ENCODE assay signal across 20 mouse cellular contexts in the genomic region with DNA sequence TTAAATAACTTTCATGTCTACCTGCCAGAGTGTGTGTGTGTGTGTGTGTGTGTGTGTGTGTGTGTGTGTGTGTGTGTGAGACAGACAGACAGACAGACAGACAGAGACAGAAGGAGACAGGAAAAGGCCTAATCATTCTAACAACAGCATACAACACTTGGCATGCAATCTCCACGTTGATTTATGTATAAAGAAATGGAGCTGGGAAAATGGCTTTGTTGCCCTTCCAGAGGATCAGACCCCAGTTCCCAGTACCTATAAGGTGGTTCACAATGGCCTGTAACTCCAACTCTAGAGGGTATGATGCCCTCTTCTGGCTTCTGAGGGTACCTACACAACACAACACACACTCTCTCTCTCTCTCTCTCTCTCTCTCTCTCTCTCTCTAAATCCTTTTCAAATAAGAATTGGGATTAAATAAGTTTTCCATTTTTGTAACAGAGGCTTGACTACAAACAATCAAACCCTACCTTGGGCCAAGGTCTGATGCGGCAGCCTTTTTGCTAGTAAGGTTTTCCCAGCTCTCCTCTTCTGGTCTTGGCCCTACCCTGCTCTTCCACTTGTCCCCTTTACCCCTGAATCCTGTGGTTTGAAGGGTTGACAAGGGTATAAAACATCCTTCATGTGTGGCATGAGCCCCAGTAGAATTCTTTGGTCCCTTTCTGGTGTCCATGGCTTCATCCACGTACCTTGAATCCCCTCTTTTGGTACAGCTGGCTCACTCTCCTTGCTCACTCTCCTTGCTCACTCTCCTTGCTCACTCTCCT.
"Had no signal": no experiment of that assay in that cellular context is flagged by ENCODE, and none has a peak within 500 bp of the region (broad histone marks: within the 10 kb centered on the region; RNA-seq: fewer than 3 reads in every experiment).

No protein-coding gene starts in this region.

- H3K4me1 ChIP-seq: lung, embryonic 15.5 days; midbrain, embryonic 13.5 days; midbrain, embryonic 15.5 days; neural tube, embryonic 12.5 days had no signal

- ATAC-seq: liver, postnatal 0 days; midbrain, embryonic 13.5 days; midbrain, embryonic 15.5 days had no signal

- H3K9ac ChIP-seq: liver, embryonic 15.5 days; liver, postnatal 0 days; lung, embryonic 15.5 days; midbrain, embryonic 13.5 days; midbrain, embryonic 15.5 days; neural tube, embryonic 12.5 days had no signal

- DNase-seq: liver, postnatal 0 days; lung, adult 2 months; lung, postnatal 10 days; lung, postnatal 36 days; retina, postnatal 1 day; right cerebral cortex, adult 18-20 months; right cerebral cortex, postnatal 25 days; right cerebral cortex, postnatal 4 days; spleen, adult 18-20 months; thymus, adult 18-20 months; thymus, postnatal 14 days; thymus, postnatal 36 days had no signal

- H3K9me3 ChIP-seq: liver, embryonic 15.5 days; lung, embryonic 15.5 days; midbrain, embryonic 13.5 days; midbrain, embryonic 15.5 days; neural tube, embryonic 12.5 days had no signal

- H3K27ac ChIP-seq: liver, embryonic 15.5 days; lung, embryonic 15.5 days; macrophage; midbrain, embryonic 13.5 days; midbrain, embryonic 15.5 days; neural tube, embryonic 12.5 days had no signal

- H3K36me3 ChIP-seq: liver, embryonic 15.5 days; lung, embryonic 15.5 days; midbrain, embryonic 13.5 days; midbrain, embryonic 15.5 days; neural tube, embryonic 12.5 days had no signal

- H3K4me3 ChIP-seq: liver, embryonic 15.5 days; lung, embryonic 15.5 days; megakaryocyte, embryonic 14.5 days; midbrain, embryonic 13.5 days; midbrain, embryonic 15.5 days; neural tube, embryonic 12.5 days had no signal

- H3K4me2 ChIP-seq: liver, embryonic 15.5 days; lung, embryonic 15.5 days; midbrain, embryonic 11.5 days; midbrain, embryonic 13.5 days; midbrain, embryonic 15.5 days; neural tube, embryonic 12.5 days had no signal
